Mouse (Mus musculus) c-Kit-positive CD71-negative TER-119-negative erythroid progenitor cells, embryonic 14.5 days (primary cell): ENCODE measurements around the gene Ehmt1.
A peak's percentile ranks its signal among the peaks of the same experiment; 100 is the strongest.

Experiments used
- DNase-seq: peaks from one replicate; pipeline ENCODE4 v3.0.0-alpha.2; 2013; ENCODE audit warnings: low read depth

The Ehmt1 gene

DNA sequence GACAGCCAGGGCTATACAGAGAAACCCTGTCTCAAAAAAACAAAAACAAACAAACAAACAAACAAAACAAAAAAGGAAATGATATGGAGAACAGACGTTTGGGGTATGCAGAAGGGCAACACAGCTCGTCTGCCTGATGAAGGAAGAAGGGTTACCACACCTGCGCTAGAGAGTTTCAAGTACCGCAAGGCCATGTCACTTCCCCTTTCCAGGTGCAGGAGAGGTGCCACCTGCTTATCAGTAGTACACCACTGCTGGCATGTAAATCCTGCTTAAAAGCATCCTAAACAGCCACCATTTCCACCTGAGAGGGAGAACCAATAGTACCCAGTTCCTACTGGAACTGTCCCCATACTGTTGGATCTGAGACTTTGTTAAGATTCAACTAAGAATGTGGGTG, 113.8 kb downstream of the Ehmt1 start:
- no peak for DNase-seq

DNA sequence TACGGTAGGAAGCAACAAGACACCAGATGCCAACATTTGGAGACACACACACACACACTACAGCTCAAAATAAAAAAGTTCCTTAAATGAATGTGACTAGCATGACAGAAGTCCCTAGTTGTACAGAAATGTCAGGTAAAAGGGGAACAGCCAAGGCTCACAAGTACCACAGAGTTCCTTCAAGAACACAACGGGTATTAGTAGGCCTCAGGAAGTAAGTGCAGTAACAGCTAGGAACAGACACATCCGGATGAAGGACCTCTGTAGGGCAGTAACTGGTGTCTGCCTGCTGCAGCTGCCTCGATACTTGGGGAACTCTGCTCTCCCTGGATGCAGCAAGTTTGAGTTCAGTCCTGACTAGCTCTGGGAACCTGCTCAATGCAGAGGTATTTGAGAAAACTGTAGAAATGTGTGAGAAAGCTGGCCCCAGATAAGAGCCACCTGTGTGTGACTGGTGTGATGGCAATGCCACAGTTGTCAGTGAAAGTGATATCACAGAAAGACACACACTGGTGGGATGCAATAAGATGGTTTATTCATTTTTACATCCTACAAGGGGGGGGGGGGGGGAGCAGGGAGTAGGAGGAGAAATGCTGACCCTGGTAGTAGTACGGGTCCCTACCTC, 122.5 kb downstream of the Ehmt1 start:
- peak; percentile 14 for DNase-seq

DNA sequence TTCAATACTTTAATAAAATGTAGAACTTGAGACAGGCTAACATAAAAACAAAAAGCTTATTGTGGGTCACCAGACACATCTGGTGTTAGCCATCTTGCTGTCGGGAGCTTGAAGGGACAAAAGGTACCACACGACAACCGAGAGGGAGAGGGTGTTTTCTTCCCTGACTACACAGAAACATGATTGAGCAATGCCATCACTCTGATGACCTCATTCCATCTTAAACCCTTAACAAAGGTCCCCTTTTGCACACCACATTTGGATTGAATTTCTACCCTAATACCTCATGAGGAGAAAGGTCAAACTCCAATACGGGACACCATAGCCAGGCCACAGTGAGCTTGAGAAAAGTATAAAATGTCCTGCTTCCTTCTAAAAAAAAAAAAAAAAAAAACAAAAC, 132.2 kb downstream of the Ehmt1 start:
- DNase-seq = no peak

- DNase-seq = no peak
Observed at GRCm38 (mm10) chr2:24781253-24781652, 138.2 kb downstream of the Ehmt1 start.

DNA sequence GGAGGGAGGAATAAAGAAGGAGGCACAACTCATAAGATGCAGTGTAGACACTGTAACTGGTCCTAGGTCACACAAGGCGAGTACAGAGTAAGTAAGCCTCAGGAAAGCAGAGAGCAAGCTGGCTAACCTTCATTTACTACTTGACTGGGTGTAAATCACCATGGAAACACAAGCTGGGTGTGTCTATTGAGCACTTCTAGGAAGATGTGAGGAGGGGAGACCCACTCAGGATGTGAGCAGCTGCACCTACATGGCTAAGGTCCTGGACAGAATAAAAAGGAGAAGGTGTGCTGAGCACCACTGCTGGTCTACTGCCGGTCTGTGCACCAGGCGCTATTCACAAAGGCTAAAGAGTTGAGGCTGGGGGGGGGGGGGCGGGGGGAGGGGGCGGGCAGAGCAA, 142.6 kb downstream of the Ehmt1 start:
- DNase-seq = no peak

- no peak for DNase-seq
Observed at GRCm38 (mm10) chr2:24775951-24776587, 143.3 kb downstream of the Ehmt1 start.

DNA sequence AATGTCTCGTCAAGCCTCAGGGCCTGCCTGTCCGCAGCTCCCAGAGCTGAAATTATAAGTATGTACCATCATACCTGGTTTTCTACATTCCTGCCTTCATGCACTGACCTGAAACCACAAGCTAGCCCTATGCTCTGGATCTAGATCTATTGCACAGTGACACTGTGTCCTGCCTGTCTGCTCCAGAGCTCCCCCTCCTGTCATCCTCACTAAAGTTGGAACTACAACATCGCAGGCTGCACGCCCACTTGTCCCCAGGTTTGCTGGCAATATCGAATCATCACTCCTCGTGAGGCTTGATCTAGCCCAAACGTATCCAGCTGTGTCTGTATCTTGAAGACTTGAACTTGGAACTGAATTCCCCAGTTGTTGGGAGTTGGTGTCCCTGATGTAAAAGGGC, 144.6 kb downstream of the Ehmt1 start:
- DNase-seq = no peak

DNA sequence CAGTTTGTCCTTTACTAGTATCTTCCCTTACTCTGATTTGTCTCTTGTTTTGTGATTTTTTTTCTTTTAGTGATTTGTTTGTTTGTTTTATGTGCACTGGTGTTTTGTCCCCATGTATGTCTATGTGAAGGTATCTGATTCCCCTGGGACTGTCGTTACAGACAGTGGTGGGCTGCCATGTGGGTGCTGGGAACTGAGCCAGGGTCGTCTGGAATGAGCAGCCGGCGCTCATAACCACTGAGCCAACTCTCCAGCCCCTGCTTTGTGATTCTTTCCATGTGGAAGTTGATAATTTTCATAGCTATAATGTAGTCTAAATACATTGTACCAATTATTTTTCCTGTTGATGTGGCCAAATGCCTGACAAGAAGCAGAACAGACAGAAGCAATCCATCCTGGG, 148.6 kb downstream of the Ehmt1 start:
- DNase-seq = no peak

- peak; percentile 50 for DNase-seq
Observed at GRCm38 (mm10) chr2:24763115-24763557, 156.3 kb downstream of the Ehmt1 start, which contains the start of gene Cacna1b. Gene Cacna1b, minus strand, starts transcription at chr2:24763152.

- no peak for DNase-seq
Observed at GRCm38 (mm10) chr2:24762446-24762960, 156.9 kb downstream of the Ehmt1 start.

- peak; percentile 67 for DNase-seq
Observed at GRCm38 (mm10) chr2:24761923-24762445, 157.4 kb downstream of the Ehmt1 start.

DNA sequence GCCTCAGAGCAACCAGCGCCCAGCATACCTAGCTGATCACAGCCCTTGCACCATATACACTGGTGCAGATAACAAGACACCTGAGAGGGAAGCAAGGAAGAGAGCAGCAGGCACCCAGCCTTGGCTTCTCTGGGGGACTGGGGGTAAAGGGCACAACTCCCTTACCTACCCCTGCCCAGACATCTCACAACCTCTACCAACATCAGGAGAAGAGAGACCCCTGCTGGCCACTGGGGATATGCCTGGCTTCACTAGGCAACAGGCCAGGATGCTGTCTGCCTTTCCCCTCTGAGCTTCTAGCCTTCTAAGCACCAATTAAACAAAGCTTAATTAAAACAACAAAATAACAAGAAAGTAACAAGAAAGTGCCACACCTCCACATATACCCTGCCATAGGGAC, 164.1 kb downstream of the Ehmt1 start:
- peak; percentile 53 for DNase-seq

DNA sequence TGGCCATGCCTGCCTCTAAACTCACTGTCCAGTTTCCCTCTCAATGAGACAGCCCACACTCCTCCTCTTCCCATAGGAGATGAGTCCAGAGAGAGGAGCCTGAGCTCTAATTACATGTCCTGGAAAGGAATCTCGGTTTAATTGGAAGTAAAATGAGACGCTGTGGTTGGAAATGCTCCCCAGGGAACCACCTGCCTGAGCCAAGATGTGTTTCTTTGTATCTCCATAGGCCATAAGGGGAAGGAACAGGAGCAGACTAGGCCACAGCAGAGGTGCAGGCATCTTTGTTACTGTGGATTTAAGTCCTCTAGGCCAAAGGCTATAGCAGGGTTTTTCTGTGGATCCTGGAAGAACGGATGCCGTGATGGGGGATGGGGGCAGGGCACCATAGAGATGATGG, 166.8 kb downstream of the Ehmt1 start:
- no peak for DNase-seq

GRCm38 (mm10) chr2:24750051-24750450, 169.4 kb downstream of the Ehmt1 start:
- DNase-seq = no peak

- DNase-seq = peak; percentile 65
Observed at GRCm38 (mm10) chr2:24747878-24748277, 171.5 kb downstream of the Ehmt1 start.
